Mouse (Mus musculus) adrenal gland, adult 18-20 months (tissue): Measurements from ENCODE around the gene Sptssb. TPM values are rescaled to one million over a fixed set of nuclear protein-coding genes. Genes with fewer than 3 reads are reported as not detected.

Source experiments
- DNase-seq, 2 experiments: peaks; one replicate each; pipeline ENCODE4 v3.0.0; 2021 to 2022; ENCODE audit warnings: low spot score in 2 of 2
- total RNA-seq, 2 experiments: library from RNA; stranded (reverse); gene quantifications; 1 replicate in 1 of 2; 2 replicates in 1 of 2; pipeline ENCODE4 v1.2.3; 2021

The Sptssb gene
- total RNA-seq, 2 experiments from 2014 or later: not detected

DNA sequence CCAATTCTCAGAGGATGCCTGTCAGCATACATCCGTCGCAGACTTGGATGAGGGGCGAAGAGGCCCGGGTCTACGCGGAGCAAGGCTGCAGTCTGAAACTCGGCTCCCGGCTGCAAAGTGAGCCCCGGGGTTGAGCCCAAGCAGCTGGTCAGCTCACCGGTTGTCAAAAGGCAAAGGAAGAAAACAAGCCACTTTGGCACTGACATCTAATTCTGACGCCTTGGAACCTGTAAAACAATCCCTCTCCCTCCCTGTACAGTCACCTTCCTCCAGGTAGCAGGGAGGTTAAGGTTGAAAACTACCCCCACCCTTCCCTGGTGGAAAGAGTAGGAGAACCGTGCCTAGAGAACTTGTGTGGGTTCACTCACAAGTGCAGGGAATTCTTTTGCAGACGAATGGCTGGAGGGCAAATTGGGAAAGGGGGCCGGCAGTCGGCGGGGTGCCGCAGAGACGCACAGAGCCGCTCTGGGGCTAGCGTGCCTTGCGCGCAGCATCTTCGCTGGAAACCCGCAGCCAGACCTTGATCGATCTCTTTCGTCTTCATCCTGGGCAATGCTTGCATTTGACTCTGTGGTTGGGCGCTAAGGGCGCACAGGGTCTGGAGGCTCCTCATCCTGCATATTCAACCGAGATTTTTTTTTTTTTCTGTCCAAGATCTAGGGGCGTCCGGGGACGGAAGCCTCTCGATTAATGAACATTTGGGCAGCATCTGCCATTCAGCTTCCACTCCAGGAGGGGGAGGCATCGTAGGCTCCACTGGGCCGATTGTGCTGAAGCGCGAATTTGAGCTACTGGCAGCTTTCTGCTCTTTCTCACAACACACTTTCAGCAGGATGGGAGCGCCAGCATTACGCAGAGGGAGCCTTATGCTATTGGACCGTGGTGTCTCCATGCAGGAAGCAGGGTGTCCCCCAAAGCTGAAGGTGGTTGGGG, 1.1 kb upstream of the Sptssb start:
- DNase-seq: no peak

DNA sequence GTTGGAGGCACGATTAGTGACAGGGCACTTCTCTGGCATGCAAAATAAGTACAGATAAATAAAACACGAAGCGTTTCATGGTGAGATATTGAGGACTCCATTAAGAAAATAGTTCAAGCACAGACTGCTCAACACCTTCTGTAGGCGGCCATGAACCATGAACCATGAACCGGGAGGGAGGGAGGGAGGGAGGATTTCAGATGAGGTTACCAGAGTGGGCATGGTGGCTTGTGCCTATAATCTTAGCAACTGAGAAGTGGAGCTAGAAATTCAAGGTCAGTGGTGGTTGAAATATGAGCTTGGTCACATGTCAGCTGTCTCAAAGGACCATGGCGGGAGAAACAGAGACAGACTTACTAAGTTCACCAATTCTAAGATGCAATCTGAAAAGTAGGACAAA, 20.3 kb downstream of the Sptssb start:
- DNase-seq: no peak

DNA sequence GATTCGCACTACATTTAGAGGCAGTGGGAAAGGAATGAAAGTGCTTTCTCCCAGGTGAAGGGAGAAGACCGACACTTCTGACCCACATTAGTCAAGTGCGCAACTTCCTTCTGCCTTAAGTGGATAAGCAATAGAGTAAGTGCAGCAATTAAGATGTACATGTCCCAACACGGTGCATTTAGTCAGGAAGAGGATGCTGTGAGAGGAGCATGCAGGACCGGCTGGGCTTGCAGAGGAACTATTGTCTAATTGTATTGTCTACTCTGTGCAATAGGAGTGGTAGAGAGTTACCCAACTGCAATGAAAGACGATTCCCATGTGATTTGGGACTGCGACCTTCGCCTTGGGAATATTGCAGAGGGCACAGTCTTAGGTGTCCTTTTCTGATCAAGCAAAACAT, 30.2 kb downstream of the Sptssb start:
- no peak for DNase-seq

DNA sequence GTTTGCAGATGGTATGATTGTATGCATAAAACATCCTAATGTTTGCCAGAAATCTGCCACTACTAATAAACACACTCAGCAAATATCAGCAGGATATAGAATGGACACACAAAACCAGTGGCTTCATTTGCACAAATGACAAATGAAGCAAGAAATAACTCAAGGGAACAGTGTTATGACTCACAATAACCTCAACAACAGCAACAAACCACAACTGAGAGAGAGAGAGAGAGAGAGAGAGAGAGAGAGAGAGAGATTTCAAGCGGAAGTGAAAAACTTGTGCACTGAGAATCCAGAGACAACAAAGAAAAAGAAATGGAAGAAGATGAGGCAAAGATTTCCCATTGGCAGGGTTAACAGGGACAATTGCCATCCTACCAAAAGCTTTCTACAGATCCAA, 35.2 kb downstream of the Sptssb start:
- DNase-seq: no peak

DNA sequence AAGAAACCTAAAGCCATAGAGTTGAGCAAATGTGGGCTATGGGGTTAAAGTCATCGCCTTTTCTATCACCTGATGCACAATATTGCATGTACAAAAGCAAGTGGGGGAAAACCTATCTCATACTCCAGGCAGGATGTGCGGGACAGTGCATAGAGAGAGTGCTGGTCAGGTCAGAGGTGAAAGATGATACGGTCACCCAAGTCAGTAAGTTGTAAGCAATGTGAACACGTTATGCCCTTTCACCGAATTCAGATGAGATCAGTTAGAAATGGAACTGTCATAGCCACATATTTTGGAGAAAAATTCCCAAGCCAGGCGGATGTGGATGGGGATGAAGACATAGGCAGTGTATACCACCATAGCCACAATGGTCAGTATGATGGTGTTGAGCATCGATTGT, 39.1 kb downstream of the Sptssb start:
- no peak for DNase-seq

DNA sequence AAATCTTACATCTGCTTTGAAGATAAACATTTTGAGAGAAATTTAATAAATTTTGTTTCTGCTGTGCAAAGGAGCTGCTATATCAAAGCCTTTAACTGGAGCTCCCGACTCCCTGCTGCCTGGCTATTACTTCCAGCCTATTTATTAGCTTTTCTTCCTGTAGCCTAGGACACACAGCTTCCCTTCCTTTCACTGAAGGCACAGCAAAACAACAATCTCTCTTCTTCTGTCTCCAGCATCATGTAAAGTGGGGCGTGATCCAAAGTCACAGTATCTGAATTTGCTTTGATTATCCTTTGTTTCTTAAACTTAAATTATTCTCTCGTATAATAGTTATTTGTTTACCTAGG, 39.9 kb downstream of the Sptssb start:
- no peak for DNase-seq

DNA sequence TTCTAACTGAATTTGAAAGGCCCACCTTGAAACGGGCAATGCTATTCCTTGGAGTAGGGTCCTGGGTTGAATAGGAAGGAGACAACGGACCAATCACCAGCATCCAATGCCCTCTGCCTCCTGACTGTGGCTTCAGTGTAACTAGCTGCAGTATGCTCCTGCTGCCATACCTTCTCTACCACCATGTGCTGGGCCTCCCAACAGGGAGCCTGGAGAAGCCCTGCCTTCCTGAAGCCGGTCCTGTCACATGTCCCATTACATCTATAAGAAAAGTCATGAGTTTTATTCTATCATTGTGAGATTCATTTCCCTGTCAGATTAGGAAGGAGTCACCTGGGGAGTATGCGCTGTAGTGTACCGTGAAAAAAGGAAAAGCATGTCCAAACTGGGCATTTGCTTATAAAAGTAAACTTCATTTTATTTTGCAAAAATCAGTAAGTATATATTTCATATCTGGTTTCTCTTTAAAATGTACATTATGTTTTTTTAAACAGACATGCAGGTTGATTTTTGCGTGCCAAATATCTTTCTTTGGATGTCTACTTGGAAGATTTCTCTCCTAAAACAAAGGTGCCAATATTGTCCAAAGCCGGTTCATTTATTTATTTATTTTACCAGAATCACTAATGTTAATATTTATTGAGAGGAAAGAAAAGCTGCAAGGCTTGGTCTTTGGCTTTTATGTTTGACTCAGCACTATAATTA, 40.4 kb downstream of the Sptssb start:
- no peak for DNase-seq

DNA sequence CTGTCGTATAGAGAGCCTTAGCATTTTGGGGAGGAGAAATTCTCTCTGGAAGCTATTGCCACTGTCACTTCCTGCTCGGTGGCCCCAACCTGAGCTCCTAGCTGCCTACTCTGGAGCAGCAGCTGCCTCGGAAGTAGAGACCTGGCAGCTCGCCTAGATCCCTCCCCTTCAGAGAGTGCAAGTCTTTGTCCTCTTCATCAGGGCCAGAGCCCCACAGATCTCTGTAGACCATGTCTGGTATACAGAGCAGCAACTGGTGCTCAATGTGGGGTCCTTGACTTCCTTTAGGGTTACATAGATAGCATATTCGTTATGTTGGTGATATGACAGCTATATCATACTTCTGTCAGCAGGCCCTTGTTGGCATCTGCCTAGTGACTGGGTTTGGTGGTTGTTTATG, 41.3 kb downstream of the Sptssb start:
- no peak for DNase-seq

DNA sequence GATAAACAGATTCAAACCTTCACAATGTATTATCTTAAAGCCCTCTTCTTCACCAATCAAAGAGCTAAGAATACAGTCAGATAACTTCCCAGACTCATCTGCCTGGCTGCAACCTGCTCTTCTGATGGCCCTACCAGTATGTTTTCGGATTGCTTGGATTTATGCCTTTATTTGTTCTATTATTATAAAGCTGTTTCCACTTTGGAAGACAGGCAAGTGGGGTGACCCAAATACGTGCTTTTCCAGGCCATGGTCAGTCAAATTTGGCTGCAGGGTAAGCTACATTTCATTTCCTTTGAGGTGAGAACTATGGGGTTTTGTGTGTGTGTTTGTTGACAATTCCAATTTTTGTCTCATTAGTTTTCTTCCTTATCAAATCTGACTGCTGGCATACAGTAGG, 43.2 kb downstream of the Sptssb start:
- no peak for DNase-seq

DNA sequence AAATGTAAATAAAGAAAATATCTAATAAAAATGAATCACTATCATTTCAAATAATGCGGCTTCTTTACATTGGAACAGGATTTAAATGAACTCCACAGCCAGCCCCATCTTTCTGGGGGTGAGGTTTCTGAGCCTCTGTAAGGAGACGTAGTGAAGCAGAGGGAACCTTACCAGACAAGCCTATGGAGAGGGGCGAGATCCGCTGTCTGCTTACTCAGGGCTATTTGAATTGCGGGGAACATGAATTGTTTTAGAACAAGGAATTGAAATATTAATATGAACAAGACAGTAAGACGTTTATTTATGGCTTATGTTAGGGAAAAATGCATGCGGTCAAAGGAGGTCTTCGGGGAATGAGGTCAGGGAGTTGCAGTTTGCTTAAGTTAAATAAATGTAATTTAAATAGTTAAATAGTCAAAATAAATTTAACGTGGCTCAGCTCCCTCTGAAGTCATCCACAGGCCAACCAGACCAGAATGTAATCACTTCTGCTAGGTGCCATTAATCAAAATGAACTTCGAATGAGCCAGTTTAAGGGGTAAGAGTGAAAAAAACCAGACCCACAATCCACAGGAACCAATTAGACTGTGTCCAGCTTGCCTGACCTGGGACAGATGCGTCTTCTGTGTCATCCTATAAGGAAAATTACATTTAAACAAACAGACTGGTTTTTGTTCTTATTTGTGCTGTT, 46.6 kb downstream of the Sptssb start:
- DNase-seq: no peak

DNA sequence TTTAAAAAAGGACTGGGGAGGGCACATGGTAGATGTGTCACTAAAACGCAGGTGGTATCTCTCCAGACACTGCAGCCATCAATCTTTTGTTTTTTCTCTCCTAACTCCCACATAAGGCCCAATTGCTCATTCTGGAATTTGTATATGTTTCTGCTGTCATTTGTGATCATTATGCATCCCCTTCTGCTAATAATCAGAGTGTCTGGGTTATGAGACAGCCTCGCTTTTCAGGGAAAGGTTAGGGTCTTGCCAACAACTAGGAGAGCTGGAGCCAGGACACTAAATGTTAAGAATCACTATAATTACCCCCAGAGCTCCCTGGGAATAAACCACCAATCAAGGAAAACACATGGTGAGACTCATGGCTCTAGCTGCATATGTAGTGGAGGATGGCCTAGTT, 47.3 kb downstream of the Sptssb start:
- no peak for DNase-seq

DNA sequence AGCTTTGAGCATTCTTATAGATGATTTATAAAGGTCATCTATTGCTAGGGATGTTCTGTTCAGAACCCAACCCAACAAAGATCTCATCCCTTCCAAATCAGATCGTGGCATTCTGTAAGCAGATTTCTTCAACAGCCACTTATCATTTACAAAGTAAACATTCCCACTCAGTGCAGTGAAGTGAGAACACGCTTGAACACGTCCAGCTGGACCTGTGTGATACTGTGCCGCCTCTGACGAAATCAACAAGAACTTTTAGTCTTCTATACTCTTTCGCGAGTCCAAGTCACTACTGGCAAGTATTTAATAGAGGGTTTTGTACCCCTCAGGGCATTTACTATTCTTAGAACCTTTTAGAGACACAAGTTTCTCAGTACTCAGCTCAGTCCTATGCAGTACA, 51.3 kb downstream of the Sptssb start:
- no peak for DNase-seq

DNA sequence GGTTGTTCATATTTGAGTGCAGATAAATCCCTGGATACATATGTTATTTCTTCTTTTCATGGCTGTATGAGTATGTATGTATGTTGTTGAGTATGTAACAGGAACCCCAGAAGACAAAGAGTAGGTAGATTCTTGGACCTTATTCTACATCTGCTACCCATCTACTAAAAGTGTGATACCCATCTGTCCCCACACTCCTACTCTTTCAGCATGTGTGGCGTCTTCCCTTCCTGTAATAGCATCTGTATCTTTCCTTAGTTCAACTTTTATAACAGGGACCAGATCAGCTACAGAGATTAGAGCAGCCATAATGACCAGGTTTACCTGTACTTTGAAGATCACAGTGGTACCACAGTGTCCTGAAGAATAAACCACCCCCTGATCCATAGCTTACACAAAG, 56.6 kb downstream of the Sptssb start:
- no peak for DNase-seq

DNA sequence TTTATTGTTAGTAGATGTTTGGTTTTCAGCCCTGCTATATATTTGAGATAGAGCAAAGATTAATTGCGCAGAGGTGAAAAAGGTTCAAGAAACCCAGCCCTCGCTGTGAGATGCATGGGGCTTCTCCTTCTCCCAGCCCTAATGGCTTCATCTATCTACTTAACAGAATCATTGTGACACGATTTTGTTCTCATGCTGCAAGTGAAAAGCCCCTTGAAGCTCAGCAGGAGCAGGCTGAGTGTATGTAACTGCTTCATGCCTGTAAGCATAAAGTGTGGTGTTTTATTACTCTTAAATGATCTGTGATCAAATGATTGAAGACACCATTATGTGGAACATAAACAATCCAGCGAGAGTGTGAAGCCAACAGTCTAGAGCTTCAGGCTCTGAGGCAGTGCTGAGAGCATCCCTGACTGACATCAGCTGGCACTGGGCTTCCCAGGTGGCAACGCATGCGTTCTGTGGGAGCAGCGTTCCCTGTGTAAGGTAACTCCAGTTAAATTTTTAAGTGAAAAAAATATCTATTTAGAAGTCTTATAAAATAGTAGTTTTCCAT, 58.8 kb downstream of the Sptssb start:
- no peak for DNase-seq

DNA sequence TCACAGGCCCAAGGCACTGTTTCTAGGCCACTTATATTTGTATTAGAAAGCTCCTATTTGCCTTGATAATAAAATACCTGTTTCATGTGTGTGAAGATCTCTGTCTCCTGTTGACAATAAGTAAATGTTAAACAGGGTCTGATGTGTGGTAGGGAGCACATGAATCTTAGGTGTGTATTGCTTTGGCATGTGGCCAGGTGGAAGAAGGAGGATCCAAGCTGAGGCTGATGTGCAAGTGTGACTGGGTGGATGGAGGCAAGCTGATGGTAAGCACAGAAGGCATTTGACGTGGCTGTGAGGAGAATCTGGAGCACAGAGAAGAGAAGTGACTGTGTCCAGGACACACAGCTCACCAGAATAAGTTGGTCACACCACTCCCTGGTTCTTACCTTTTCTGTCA, 60.6 kb downstream of the Sptssb start:
- DNase-seq: no peak

DNA sequence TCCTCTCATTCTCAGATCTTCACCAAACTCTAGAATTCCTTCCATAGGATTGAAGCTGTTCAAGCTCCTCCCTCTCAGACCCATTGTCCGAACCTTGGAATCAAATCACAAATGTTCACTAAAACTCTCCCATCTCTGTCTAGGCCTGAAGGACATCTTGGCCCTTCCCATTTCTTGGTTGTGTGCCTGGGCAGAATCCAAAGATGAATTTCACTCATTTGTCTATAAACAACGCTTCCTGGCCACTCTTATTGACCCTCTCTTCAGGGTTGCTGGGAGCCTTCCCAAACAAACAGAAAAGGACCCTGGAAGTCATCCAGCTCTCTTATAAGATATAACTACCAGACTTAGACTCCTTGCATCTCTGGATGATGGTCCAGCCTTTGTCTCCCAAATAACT, 61.8 kb downstream of the Sptssb start:
- DNase-seq: no peak

DNA sequence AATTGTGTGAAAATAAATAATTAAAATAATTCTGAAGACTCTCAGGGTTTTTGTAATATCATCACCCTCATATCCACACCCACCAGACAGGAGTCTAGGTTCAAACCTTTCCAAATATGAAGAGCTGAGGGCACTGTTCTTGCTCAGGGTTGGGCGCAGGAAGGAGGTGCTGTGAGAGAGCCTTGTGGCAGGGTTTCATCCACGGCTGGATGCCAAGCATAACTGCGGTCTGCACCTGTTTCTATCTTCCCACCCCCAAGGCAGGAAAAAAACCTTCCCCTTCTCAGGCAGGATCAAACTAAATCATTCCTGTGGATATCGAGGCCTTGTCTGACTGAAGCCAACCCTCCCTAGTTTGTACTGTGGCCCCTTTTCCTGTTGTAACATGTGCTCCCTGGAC, 62.2 kb downstream of the Sptssb start:
- DNase-seq: no peak

DNA sequence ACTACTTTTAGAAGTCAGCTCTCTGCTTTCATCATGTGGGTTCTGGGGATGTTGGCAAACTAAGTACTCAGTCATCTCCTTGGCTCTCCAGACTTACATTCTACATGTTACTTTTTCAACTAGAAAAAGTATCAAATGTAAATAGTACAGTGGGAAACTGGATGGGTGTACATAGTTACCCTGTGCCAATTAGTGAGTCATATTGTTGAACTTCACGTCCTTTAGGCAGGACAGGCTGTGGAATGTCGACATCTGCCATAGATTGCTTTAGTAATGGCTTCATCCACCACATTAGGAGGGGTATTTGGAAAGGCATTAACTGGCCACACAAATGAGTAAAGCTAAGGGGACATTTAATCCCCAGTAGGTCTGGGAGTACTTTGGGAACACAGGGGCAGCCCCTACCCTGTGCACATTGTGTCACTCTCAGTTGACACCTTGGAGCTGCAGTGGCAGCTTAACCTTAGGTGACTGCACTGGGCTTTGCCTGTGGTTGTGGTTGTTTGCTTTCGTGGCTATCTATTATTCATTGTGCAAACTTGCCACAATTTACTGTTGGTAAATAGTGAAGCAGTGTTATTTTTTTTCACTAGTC, 66.8 kb downstream of the Sptssb start:
- DNase-seq: no peak

DNA sequence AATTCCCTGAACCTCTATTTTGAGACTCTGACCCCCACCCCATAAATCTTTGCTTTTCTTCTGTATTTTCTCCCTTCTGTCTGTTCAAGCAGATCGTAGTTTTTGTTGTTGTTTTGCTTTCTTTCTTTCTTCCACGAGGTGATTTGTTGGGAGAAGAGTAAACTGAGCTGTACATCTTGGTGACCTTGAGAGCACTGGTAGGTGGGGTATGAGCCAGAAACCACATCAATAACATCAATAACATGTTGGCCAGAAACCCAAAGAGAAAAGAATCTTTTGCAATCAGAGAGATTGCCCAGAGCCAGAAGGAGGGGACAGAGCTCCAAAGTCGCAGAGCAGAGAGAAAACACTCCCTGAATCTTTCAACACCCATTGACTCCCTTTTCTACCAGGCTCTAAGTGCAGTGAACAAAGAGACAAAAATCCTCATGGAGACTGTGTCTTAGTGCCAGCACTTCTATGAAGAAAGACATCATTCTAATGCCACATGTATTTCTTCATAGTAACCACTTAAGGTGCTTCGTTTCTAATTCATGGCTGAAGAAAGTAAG, 80.4 kb downstream of the Sptssb start:
- no peak for DNase-seq

DNA sequence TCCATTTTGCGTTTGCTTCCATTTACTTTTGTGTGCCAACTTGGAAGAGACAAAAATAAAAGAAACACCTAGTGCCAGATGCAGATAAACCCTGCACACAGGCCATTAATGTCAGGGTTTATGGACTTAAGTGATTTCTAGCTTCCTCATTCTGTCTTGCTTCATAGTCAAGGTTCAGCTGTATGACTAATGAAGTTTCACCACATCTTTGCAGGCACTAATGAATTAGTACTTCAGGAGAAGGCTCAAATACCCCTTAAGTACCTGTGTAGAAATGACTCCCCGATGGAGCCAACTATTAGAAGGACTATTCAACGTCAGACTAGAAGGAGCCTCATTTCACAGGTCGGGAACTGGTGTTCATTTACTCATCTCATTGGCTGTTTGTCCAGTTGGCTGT, 86.4 kb downstream of the Sptssb start:
- no peak for DNase-seq
